Mouse (Mus musculus) hindbrain, embryonic 10.5 days (tissue): ENCODE data around the gene Epn1. TPM values are rescaled to one million over a fixed set of nuclear protein-coding genes. Genes with fewer than 3 reads are reported as not detected.

Experiments
- DNase-seq: peaks from one replicate; pipeline ENCODE4 v3.0.0-alpha.2; 2017; ENCODE audit warnings: low spot score
- H3K27ac ChIP-seq: fragments of 300-500 bp; sonication (generic); 2 replicates; pipeline ENCODE4 v1.5.1; 2016; ENCODE audit warnings: mild to moderate bottlenecking, moderate library complexity
- H3K27me3 ChIP-seq: fragments of 300-500 bp; sonication (generic); 2 replicates; pipeline ENCODE4 v1.6.1; 2016; ENCODE audit warnings: mild to moderate bottlenecking; ENCODE audit not compliant: poor library complexity, insufficient read depth, severe bottlenecking
- H3K36me3 ChIP-seq: fragments of 300-500 bp; sonication (generic); 2 replicates; pipeline ENCODE4 v1.6.1; 2016; ENCODE audit warnings: mild to moderate bottlenecking, moderate library complexity
- H3K4me1 ChIP-seq: fragments of 300-500 bp; sonication (generic); replicated peaks from 2 replicates; pipeline ENCODE4 v1.6.1; 2016; ENCODE audit warnings: mild to moderate bottlenecking
- H3K4me3 ChIP-seq: fragments of 300-500 bp; sonication (generic); 2 replicates; pipeline ENCODE4 v1.5.1; 2016; ENCODE audit warnings: mild to moderate bottlenecking, moderate library complexity
- H3K9me3 ChIP-seq: fragments of 300-500 bp; sonication (generic); 2 replicates; pipeline ENCODE4 v1.6.1; 2016; ENCODE audit warnings: mild to moderate bottlenecking, moderate library complexity
- WGBS: fragments of 180-500 bp; shearing (Covaris S2); methylation state at CpG from one replicate; pipeline ENCODE4 v1.1.7; 2016; 5-methylcytosine and 5-hydroxymethylcytosine counted together
- polyA plus RNA-seq: library from polyadenylated mRNA; unstranded; fragments of >200 nt; fragmentation: Nextera tagmentation; extraction: Ambion mirVana; gene quantifications from 2 replicates; pipeline ENCODE4 v1.2.1, GENCODE M21; 2016

Gene Epn1
- polyA plus RNA-seq, 1 experiment from 2014 or later: 76.8 TPM

DNA sequence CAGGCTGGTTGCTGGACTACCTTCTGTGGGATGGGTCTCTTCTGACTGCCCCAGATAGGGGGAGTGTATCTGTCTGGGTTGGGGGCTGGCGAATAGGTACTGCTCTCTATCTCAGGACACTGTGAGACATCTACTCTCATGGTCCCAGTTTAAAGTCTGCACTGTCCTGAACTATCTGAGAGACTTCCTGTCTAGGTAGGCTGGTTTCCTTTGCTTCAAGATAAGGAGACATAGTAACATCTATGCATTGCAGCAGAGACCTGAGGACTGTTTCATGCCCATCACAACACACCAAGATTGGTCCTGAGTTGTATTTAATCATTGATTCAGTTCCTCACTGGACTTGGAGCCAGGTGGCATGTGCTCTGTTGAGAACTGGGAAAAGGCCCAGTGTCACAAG is 5.5 kb downstream of the Epn1 start:
- no peak overlapping the region for H3K4me3 ChIP-seq
- no peaks in the 10 kb centered on the region for H3K27me3 ChIP-seq
- 82% methylated on average over 1 of the region's 1 CpGs for WGBS
- no peak overlapping the region for H3K27ac ChIP-seq
- H3K4me1 ChIP-seq: peaks cover 16% of the 10 kb centered on the region
- no peak for DNase-seq
- H3K36me3 ChIP-seq: peaks cover 82% of the 10 kb centered on the region
- H3K9me3 ChIP-seq: no peaks in the 10 kb centered on the region

- Histone ChIP-seq H3K4me3 (no peak overlapping the region), H3K4me1 (peaks cover 2% of the 10 kb centered on the region), H3K9me3 (no peaks in the 10 kb centered on the region), H3K36me3 (peaks cover 94% of the 10 kb centered on the region), H3K27me3 (no peaks in the 10 kb centered on the region), H3K27ac (no peak overlapping the region)
- 82% methylated on average over 5 of the region's 5 CpGs for WGBS
- DNase-seq: no peak
These were observed 6.9 kb downstream of the Epn1 start for GRCm38 (mm10) chr7:5086921-5087440.

- WGBS: 93% methylated on average over 4 of the region's 4 CpGs
- peaks cover 96% of the 10 kb centered on the region for H3K36me3 ChIP-seq
These were observed 7.9 kb downstream of the Epn1 start for GRCm38 (mm10) chr7:5087886-5088285.

GRCm38 (mm10) chr7:5089853-5090252 is 9.8 kb downstream of the Epn1 start:
- H3K4me1 ChIP-seq: no peaks in the 10 kb centered on the region
- WGBS: 94% methylated on average over 15 of the region's 15 CpGs
- no peak overlapping the region for H3K27ac ChIP-seq
- peaks cover 96% of the 10 kb centered on the region for H3K36me3 ChIP-seq
- no peak for DNase-seq
- H3K9me3 ChIP-seq: 0 out of 2 replicates have a peak, but pooled peaks cover 1% of the 10 kb centered on the region
- no peak overlapping the region for H3K4me3 ChIP-seq
- H3K27me3 ChIP-seq: no peaks in the 10 kb centered on the region

More at GRCm38 (mm10) chr7:5087886-5088285, 7.9 kb downstream of the Epn1 start:
- Histone ChIP-seq H3K27me3 (no peaks in the 10 kb centered on the region), H3K27ac (no peak overlapping the region), H3K4me3 (no peak overlapping the region), H3K9me3 (no peaks in the 10 kb centered on the region), H3K4me1 (no peaks in the 10 kb centered on the region)
- no peak for DNase-seq

DNA sequence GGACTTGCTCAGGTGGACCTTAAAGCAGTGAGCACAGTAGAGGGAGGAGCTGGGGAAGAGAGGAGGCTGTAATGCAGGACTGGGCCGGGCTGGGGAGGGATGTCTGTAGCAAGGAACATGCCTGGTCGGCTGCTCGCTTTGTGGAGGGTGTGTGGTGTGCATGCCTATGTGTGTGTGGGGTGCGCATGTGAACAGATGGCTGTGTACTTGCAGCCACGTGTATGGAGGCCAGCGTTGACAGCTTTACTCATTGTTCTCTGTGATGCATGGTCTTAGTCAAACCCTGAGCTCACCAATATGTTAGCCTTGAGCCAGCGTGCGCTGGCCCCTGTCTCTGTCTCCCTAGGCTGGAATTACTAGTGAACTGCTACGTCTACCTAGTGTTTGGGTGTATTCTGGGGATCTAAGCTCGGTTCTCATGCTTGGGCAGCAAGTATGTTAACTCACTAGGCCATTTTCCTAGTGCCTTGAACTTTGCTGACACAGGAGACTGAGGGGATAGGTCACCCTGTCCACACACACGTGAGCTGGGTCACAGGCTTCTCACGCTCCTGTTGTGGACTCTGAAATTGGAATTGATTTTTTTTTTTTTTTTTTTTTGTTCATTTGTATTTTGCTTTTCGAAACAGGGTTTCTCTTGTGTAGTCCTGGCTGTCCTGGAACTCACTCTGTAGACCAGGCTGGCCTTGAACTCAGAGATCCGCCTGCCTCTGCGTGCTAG is 11.1 kb downstream of the Epn1 start:
- peaks cover 96% of the 10 kb centered on the region for H3K36me3 ChIP-seq
- H3K27me3 ChIP-seq: no peaks in the 10 kb centered on the region
- H3K4me3 ChIP-seq: no peak overlapping the region
- H3K4me1 ChIP-seq: no peaks in the 10 kb centered on the region
- DNase-seq: no peak
- no peak overlapping the region for H3K27ac ChIP-seq
- 93% methylated on average over 15 of the region's 15 CpGs for WGBS
- 0 out of 2 replicates have a peak, but pooled peaks cover 3% of the 10 kb centered on the region for H3K9me3 ChIP-seq

GRCm38 (mm10) chr7:5092381-5092780 is 12.3 kb downstream of the Epn1 start:
- H3K9me3 ChIP-seq: 0 out of 2 replicates have a peak, but pooled peaks cover 3% of the 10 kb centered on the region
- no peak overlapping the region for H3K4me3 ChIP-seq
- no peak for DNase-seq
- no peak overlapping the region for H3K27ac ChIP-seq
- peaks cover 97% of the 10 kb centered on the region for H3K36me3 ChIP-seq
- 80% methylated on average over 6 of the region's 6 CpGs for WGBS
- no peaks in the 10 kb centered on the region for H3K27me3 ChIP-seq
- no peaks in the 10 kb centered on the region for H3K4me1 ChIP-seq

- Histone ChIP-seq H3K4me3 (no peak overlapping the region), H3K27me3 (no peaks in the 10 kb centered on the region), H3K4me1 (no peaks in the 10 kb centered on the region), H3K9me3 (0 out of 2 replicates have a peak, but pooled peaks cover 3% of the 10 kb centered on the region), H3K27ac (no peak overlapping the region), H3K36me3 (peaks cover 97% of the 10 kb centered on the region)
- DNase-seq: no peak
- 87% methylated on average over 21 of the region's 21 CpGs for WGBS
These were observed 12.9 kb downstream of the Epn1 start for GRCm38 (mm10) chr7:5092831-5093510.

GRCm38 (mm10) chr7:5098769-5099168 is 18.7 kb downstream of the Epn1 start:
- no peak overlapping the region for H3K27ac ChIP-seq
- 91% methylated on average over 5 of the region's 5 CpGs for WGBS
- no peak for DNase-seq
- no peaks in the 10 kb centered on the region for H3K4me1 ChIP-seq
- H3K9me3 ChIP-seq: 0 out of 2 replicates have a peak, but pooled peaks cover 5% of the 10 kb centered on the region
- H3K4me3 ChIP-seq: no peak overlapping the region
- peaks cover 64% of the 10 kb centered on the region for H3K36me3 ChIP-seq
- H3K27me3 ChIP-seq: no peaks in the 10 kb centered on the region

DNA sequence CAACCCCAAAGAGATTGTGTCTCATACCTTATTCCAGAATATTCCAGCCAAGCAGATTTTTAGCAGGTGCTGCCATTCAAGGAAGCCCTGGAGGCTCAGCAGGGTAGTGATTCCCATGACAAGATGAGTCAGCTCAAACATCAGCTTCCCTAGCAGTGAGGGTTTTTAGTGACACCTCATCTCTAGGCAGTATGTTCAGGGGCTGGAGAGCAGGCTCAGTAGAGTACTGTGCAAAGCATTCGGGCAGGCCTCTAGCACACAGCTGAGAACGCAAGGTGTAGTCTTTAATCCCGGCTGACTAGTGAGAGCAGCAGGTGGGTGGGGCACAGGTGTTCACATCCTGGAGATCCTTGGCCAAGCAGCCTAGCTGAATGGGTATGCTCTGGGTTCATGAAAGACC is 19.8 kb downstream of the Epn1 start:
- no peak overlapping the region for H3K27ac ChIP-seq
- WGBS: 83% methylated on average over 3 of the region's 3 CpGs
- H3K9me3 ChIP-seq: 0 out of 2 replicates have a peak, but pooled peaks cover 4% of the 10 kb centered on the region
- H3K36me3 ChIP-seq: peaks cover 53% of the 10 kb centered on the region
- H3K4me3 ChIP-seq: no peak overlapping the region
- H3K27me3 ChIP-seq: no peaks in the 10 kb centered on the region
- no peaks in the 10 kb centered on the region for H3K4me1 ChIP-seq
- DNase-seq: no peak

- Histone ChIP-seq H3K27ac (no peak overlapping the region), H3K4me3 (no peak overlapping the region), H3K36me3 (peaks cover 40% of the 10 kb centered on the region), H3K4me1 (no peaks in the 10 kb centered on the region), H3K9me3 (0 out of 2 replicates have a peak, but pooled peaks cover 2% of the 10 kb centered on the region), H3K27me3 (no peaks in the 10 kb centered on the region)
- no peak for DNase-seq
- 89% methylated on average over 10 of the region's 10 CpGs for WGBS
These were observed 21.1 kb downstream of the Epn1 start for GRCm38 (mm10) chr7:5101066-5101663.

DNA sequence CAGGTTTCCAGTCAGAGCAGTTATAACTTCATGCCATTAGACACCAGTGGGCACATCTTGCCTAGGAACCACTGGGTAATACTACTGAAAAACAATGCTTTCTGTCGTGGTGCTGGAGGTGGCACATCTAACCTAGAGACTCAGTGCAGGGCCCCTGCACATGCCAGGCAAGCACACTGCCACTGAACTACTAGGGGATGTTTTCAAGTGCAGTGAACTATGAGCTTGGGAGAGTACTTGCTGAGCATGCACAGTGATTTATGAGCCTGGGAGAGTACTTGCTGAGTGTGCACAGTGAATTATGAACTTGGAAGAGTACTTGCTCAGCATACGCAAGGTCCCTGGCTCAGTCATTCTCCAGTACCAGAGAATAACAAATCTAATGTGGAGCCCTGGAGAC is 22.5 kb downstream of the Epn1 start:
- no peak overlapping the region for H3K4me3 ChIP-seq
- WGBS: 88% methylated on average over 2 of the region's 2 CpGs

DNA sequence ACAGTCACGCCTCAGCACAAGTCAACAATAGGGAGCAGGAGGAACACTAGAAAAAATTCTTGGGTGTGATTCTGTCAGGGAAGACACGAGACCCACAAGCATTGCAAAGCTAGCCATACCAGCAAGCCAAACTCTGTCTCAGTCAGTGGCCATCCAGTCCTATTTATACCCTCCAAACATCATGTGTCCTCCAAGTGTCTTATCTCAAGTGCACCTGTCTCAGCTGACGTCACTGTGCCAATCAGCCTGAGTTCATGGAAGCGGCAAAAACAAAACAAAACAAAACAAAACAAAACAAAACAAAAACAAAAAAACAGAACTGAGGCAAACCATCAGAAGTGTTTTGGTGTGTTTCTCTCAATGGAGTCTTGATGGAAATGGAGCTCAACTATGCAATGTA is 28.2 kb downstream of the Epn1 start:
- 81% methylated on average over 4 of the region's 4 CpGs for WGBS
- peaks cover 5% of the 10 kb centered on the region; the same call in 1 of the 2 replicates for H3K9me3 ChIP-seq
- H3K27me3 ChIP-seq: no peaks in the 10 kb centered on the region

More for the DNA sequence above, 22.5 kb downstream of the Epn1 start:
- no peak for DNase-seq
- H3K9me3 ChIP-seq: 0 out of 2 replicates have a peak, but pooled peaks cover 2% of the 10 kb centered on the region
- no peaks in the 10 kb centered on the region for H3K27me3 ChIP-seq
- H3K36me3 ChIP-seq: peaks cover 26% of the 10 kb centered on the region
- no peak overlapping the region for H3K27ac ChIP-seq
- no peaks in the 10 kb centered on the region for H3K4me1 ChIP-seq

More for the DNA sequence above, 28.2 kb downstream of the Epn1 start:
- Histone ChIP-seq H3K4me3 (no peak overlapping the region), H3K36me3 (no peaks in the 10 kb centered on the region), H3K4me1 (no peaks in the 10 kb centered on the region), H3K27ac (no peak overlapping the region)
- no peak for DNase-seq
